Mouse (Mus musculus): ENCODE results near the gene Fggy. TPM values are rescaled to one million over a fixed set of nuclear protein-coding genes. Genes with fewer than 3 reads are reported as not detected.
A peak's percentile ranks its signal among the peaks of the same experiment; 100 is the strongest.

The Fggy gene
- polyA plus RNA-seq, 1 experiment from 2014 or later: 11.1 TPM

GRCm38 (mm10) chr4:95713271-95713670 is 156.0 kb downstream of the Fggy start:
- WGBS: 80% methylated on average over 3 of the region's 3 CpGs
- Histone ChIP-seq H3K27ac (ENCODE audit: low read depth, low read length) (no peak overlapping the region), H3K4me3 (ENCODE audit: low read depth, low read length) (no peak overlapping the region), H3K4me2 (replicated peaks; ENCODE audit: low read depth, low read length) (no peak overlapping the region), H3K36me3 (ENCODE audit: control insufficient read depth, insufficient read depth, low read length) (no peaks in the 10 kb centered on the region), H3K9me3 (ENCODE audit: control insufficient read depth, low read length) (no peaks in the 10 kb centered on the region), H3K4me1 (replicated peaks; ENCODE audit: control insufficient read depth, insufficient read depth, low read length) (no peaks in the 10 kb centered on the region), H3K9ac (ENCODE audit: low read depth, low read length) (no peak overlapping the region), H3K27me3 (ENCODE audit: control insufficient read depth, insufficient read depth, low read length) (no peaks in the 10 kb centered on the region)
- ATAC-seq (ENCODE audit: low FRiP score) (no peak), DNase-seq (ENCODE audit: low spot score) (no peak)

GRCm38 (mm10) chr4:95716137-95716536 is 158.8 kb downstream of the Fggy start:
- ATAC-seq (ENCODE audit: low FRiP score) (no peak), DNase-seq (ENCODE audit: low spot score) (no peak)
- H3K4me1 ChIP-seq (replicated peaks; ENCODE audit: control insufficient read depth, insufficient read depth, low read length): no peaks in the 10 kb centered on the region
- 85% methylated on average over 3 of the region's 3 CpGs for WGBS
- H3K27me3 ChIP-seq (ENCODE audit: control insufficient read depth, insufficient read depth, low read length): no peaks in the 10 kb centered on the region
- H3K4me3 ChIP-seq (ENCODE audit: low read depth, low read length): no peak overlapping the region
- no peak overlapping the region for H3K27ac ChIP-seq (ENCODE audit: low read depth, low read length)
- H3K4me2 ChIP-seq (replicated peaks; ENCODE audit: low read depth, low read length): no peak overlapping the region
- no peaks in the 10 kb centered on the region for H3K9me3 ChIP-seq (ENCODE audit: control insufficient read depth, low read length)
- no peaks in the 10 kb centered on the region for H3K36me3 ChIP-seq (ENCODE audit: control insufficient read depth, insufficient read depth, low read length)
- no peak overlapping the region for H3K9ac ChIP-seq (ENCODE audit: low read depth, low read length)

GRCm38 (mm10) chr4:95723615-95724014 is 166.3 kb downstream of the Fggy start:
- ATAC-seq (ENCODE audit: low FRiP score): no peak
- no peak overlapping the region for H3K9ac ChIP-seq (ENCODE audit: low read depth, low read length)

GRCm38 (mm10) chr4:95726361-95726760 is 169.1 kb downstream of the Fggy start:
- Histone ChIP-seq H3K4me3 (ENCODE audit: low read depth, low read length) (no peak overlapping the region), H3K36me3 (ENCODE audit: control insufficient read depth, insufficient read depth, low read length) (no peaks in the 10 kb centered on the region), H3K27ac (ENCODE audit: low read depth, low read length) (no peak overlapping the region), H3K9ac (ENCODE audit: low read depth, low read length) (no peak overlapping the region), H3K4me2 (replicated peaks; ENCODE audit: low read depth, low read length) (no peak overlapping the region), H3K27me3 (ENCODE audit: control insufficient read depth, insufficient read depth, low read length) (no peaks in the 10 kb centered on the region), H3K4me1 (replicated peaks; ENCODE audit: control insufficient read depth, insufficient read depth, low read length) (no peaks in the 10 kb centered on the region), H3K9me3 (ENCODE audit: control insufficient read depth, low read length) (no peaks in the 10 kb centered on the region)
- no peak for ATAC-seq (ENCODE audit: low FRiP score)
- DNase-seq (ENCODE audit: low spot score): no peak
- 95% methylated on average over 2 of the region's 2 CpGs for WGBS

More at GRCm38 (mm10) chr4:95723615-95724014, 166.3 kb downstream of the Fggy start:
- H3K4me1 ChIP-seq (replicated peaks; ENCODE audit: control insufficient read depth, insufficient read depth, low read length): no peaks in the 10 kb centered on the region
- no peaks in the 10 kb centered on the region for H3K9me3 ChIP-seq (ENCODE audit: control insufficient read depth, low read length)
- no peaks in the 10 kb centered on the region for H3K36me3 ChIP-seq (ENCODE audit: control insufficient read depth, insufficient read depth, low read length)
- no peak overlapping the region for H3K4me2 ChIP-seq (replicated peaks; ENCODE audit: low read depth, low read length)
- no peaks in the 10 kb centered on the region for H3K27me3 ChIP-seq (ENCODE audit: control insufficient read depth, insufficient read depth, low read length)
- no peak overlapping the region for H3K4me3 ChIP-seq (ENCODE audit: low read depth, low read length)
- DNase-seq (ENCODE audit: low spot score): no peak
- no peak overlapping the region for H3K27ac ChIP-seq (ENCODE audit: low read depth, low read length)

- Histone ChIP-seq H3K27me3 (ENCODE audit: control insufficient read depth, insufficient read depth, low read length) (no peaks in the 10 kb centered on the region), H3K4me2 (replicated peaks; ENCODE audit: low read depth, low read length) (no peak overlapping the region), H3K9me3 (ENCODE audit: control insufficient read depth, low read length) (no peaks in the 10 kb centered on the region), H3K27ac (ENCODE audit: low read depth, low read length) (no peak overlapping the region), H3K4me1 (replicated peaks; ENCODE audit: control insufficient read depth, insufficient read depth, low read length) (no peaks in the 10 kb centered on the region), H3K4me3 (ENCODE audit: low read depth, low read length) (no peak overlapping the region), H3K9ac (ENCODE audit: low read depth, low read length) (no peak overlapping the region), H3K36me3 (ENCODE audit: control insufficient read depth, insufficient read depth, low read length) (no peaks in the 10 kb centered on the region)
- no peak for DNase-seq (ENCODE audit: low spot score)
- no peak for ATAC-seq (ENCODE audit: low FRiP score)
- WGBS: 60% methylated on average over 3 of the region's 3 CpGs
Measured at GRCm38 (mm10) chr4:95729142-95729826, 172.0 kb downstream of the Fggy start.

- Histone ChIP-seq H3K4me1 (replicated peaks; ENCODE audit: control insufficient read depth, insufficient read depth, low read length) (no peaks in the 10 kb centered on the region), H3K36me3 (ENCODE audit: control insufficient read depth, insufficient read depth, low read length) (no peaks in the 10 kb centered on the region), H3K4me3 (ENCODE audit: low read depth, low read length) (no peak overlapping the region), H3K27ac (ENCODE audit: low read depth, low read length) (no peak overlapping the region), H3K27me3 (ENCODE audit: control insufficient read depth, insufficient read depth, low read length) (no peaks in the 10 kb centered on the region), H3K9ac (ENCODE audit: low read depth, low read length) (no peak overlapping the region), H3K9me3 (ENCODE audit: control insufficient read depth, low read length) (no peaks in the 10 kb centered on the region), H3K4me2 (replicated peaks; ENCODE audit: low read depth, low read length) (no peak overlapping the region)
- 83% methylated on average over 2 of the region's 2 CpGs for WGBS
- ATAC-seq (ENCODE audit: low FRiP score): no peak
- no peak for DNase-seq (ENCODE audit: low spot score)
Measured at GRCm38 (mm10) chr4:95731110-95731509, 173.8 kb downstream of the Fggy start.

- Histone ChIP-seq H3K36me3 (ENCODE audit: control insufficient read depth, insufficient read depth, low read length) (no peaks in the 10 kb centered on the region), H3K4me2 (replicated peaks; ENCODE audit: low read depth, low read length) (no peak overlapping the region), H3K27me3 (ENCODE audit: control insufficient read depth, insufficient read depth, low read length) (no peaks in the 10 kb centered on the region), H3K4me3 (ENCODE audit: low read depth, low read length) (no peak overlapping the region), H3K4me1 (replicated peaks; ENCODE audit: control insufficient read depth, insufficient read depth, low read length) (no peaks in the 10 kb centered on the region), H3K9me3 (ENCODE audit: control insufficient read depth, low read length) (no peaks in the 10 kb centered on the region), H3K27ac (ENCODE audit: low read depth, low read length) (peak overlapping the region; percentile 65; the same call in 1 of the 2 replicates), H3K9ac (ENCODE audit: low read depth, low read length) (no peak overlapping the region)
- 26% methylated on average over 6 of the region's 6 CpGs for WGBS
- ATAC-seq (ENCODE audit: low FRiP score) (peak; percentile 77), DNase-seq (ENCODE audit: low spot score) (peak; percentile 34)
Measured at GRCm38 (mm10) chr4:95733397-95734249, 176.3 kb downstream of the Fggy start.

GRCm38 (mm10) chr4:95735967-95736366 is 178.7 kb downstream of the Fggy start:
- Histone ChIP-seq H3K4me2 (replicated peaks; ENCODE audit: low read depth, low read length) (no peak overlapping the region), H3K9ac (ENCODE audit: low read depth, low read length) (no peak overlapping the region), H3K36me3 (ENCODE audit: control insufficient read depth, insufficient read depth, low read length) (no peaks in the 10 kb centered on the region), H3K9me3 (ENCODE audit: control insufficient read depth, low read length) (no peaks in the 10 kb centered on the region), H3K4me1 (replicated peaks; ENCODE audit: control insufficient read depth, insufficient read depth, low read length) (no peaks in the 10 kb centered on the region), H3K27ac (ENCODE audit: low read depth, low read length) (no peak overlapping the region), H3K27me3 (ENCODE audit: control insufficient read depth, insufficient read depth, low read length) (no peaks in the 10 kb centered on the region), H3K4me3 (ENCODE audit: low read depth, low read length) (no peak overlapping the region)
- 83% methylated on average over 4 of the region's 4 CpGs for WGBS
- ATAC-seq (ENCODE audit: low FRiP score) (no peak), DNase-seq (ENCODE audit: low spot score) (no peak)

GRCm38 (mm10) chr4:95736674-95737073 is 179.4 kb downstream of the Fggy start:
- Histone ChIP-seq H3K4me3 (ENCODE audit: low read depth, low read length) (no peak overlapping the region), H3K36me3 (ENCODE audit: control insufficient read depth, insufficient read depth, low read length) (no peaks in the 10 kb centered on the region), H3K9ac (ENCODE audit: low read depth, low read length) (no peak overlapping the region), H3K27me3 (ENCODE audit: control insufficient read depth, insufficient read depth, low read length) (no peaks in the 10 kb centered on the region), H3K9me3 (ENCODE audit: control insufficient read depth, low read length) (no peaks in the 10 kb centered on the region), H3K4me1 (replicated peaks; ENCODE audit: control insufficient read depth, insufficient read depth, low read length) (no peaks in the 10 kb centered on the region), H3K4me2 (replicated peaks; ENCODE audit: low read depth, low read length) (no peak overlapping the region), H3K27ac (ENCODE audit: low read depth, low read length) (no peak overlapping the region)
- 77% methylated on average over 2 of the region's 2 CpGs for WGBS
- no peak for DNase-seq (ENCODE audit: low spot score)
- no peak for ATAC-seq (ENCODE audit: low FRiP score)
